Mouse (Mus musculus) CH12.LX (cell line): Measurements from ENCODE around the gene Mapkapk2. TPM values are rescaled to one million over a fixed set of nuclear protein-coding genes. Genes with fewer than 3 reads are reported as not detected.

Experiments
- DNase-seq: peaks from one replicate; pipeline ENCODE4 v3.0.0-alpha.2; 2013; ENCODE audit errors: extremely low read depth
- H3K27ac ChIP-seq: 2 replicates; pipeline ENCODE4 v1.5.1; 2012; ENCODE audit warnings: low read depth, mild to moderate bottlenecking, control low read depth, moderate library complexity; ENCODE audit not compliant: insufficient read depth
- H3K27me3 ChIP-seq: replicated peaks from 2 replicates; pipeline ENCODE3; 2012; ENCODE audit warnings: inconsistent platforms
- H3K36me3 ChIP-seq, 2 experiments: replicated peaks in 1 of 2; 2 replicates each; pipeline versions ENCODE3 to v1.6.1; 2012; ENCODE audit warnings: inconsistent platforms in 1 of 2, low read length in 1 of 2, mild to moderate bottlenecking in 1 of 2, mixed read lengths in 1 of 2, moderate library complexity in 1 of 2; ENCODE audit not compliant: control insufficient read depth in 1 of 2, insufficient read depth in 1 of 2
- H3K4me1 ChIP-seq, 2 experiments: 2 replicates each; pipeline ENCODE4 v1.6.1; 2012; ENCODE audit warnings: inconsistent platforms in 1 of 2, moderate library complexity in 1 of 2; ENCODE audit not compliant: insufficient read depth in 2 of 2, control insufficient read depth in 1 of 2
- H3K4me2 ChIP-seq: 2 replicates; pipeline ENCODE4 v1.6.1; 2012; ENCODE audit warnings: low read depth, mild to moderate bottlenecking, control low read depth; ENCODE audit not compliant: poor library complexity, insufficient read depth, severe bottlenecking
- H3K4me3 ChIP-seq, 3 experiments: fragments of 150-350 bp in 1 of 3; sonication (generic) in 1 of 3; replicated peaks in 1 of 3; 2 replicates each; pipeline versions ENCODE3 to v1.5.1; 2011 to 2012; ENCODE audit warnings: low read depth in 2 of 3, low read length in 2 of 3, mild to moderate bottlenecking in 2 of 3, moderate library complexity in 2 of 3, control low read depth in 1 of 3, improper control_type of control experiment in 1 of 3, inconsistent platforms in 1 of 3, mixed read lengths in 1 of 3; ENCODE audit not compliant: poor library complexity in 1 of 3
- H3K79me2 ChIP-seq: replicated peaks from 2 replicates; pipeline ENCODE4 v1.6.1; 2012; ENCODE audit warnings: mild to moderate bottlenecking, moderate library complexity; ENCODE audit not compliant: control insufficient read depth, poor library complexity, insufficient read depth, severe bottlenecking; ENCODE audit errors: extremely low read depth
- H3K9ac ChIP-seq: 2 replicates; pipeline ENCODE4 v1.6.1; 2012; ENCODE audit warnings: low read depth, mild to moderate bottlenecking, control low read depth, moderate library complexity; ENCODE audit not compliant: insufficient read depth
- H3K9me3 ChIP-seq: replicated peaks from 2 replicates; pipeline ENCODE3; 2012; ENCODE audit warnings: low read length, inconsistent platforms, mixed read lengths
- CTCF ChIP-seq, 2 experiments: IDR thresholded peaks in 1 of 2; conservative IDR thresholded peaks in 1 of 2; 2 replicates each; pipeline ENCODE4 v1.5.1; 2011 to 2012; ENCODE audit warnings: low read depth in 2 of 2, low read length in 2 of 2, improper control_type of control experiment in 1 of 2, inconsistent platforms in 1 of 2, mild to moderate bottlenecking in 1 of 2, moderate library complexity in 1 of 2
- E2F4 ChIP-seq: IDR thresholded peaks from 2 replicates; pipeline ENCODE4 v1.6.1; 2011; ENCODE audit warnings: low read depth, low read length, improper control_type of control experiment; ENCODE audit not compliant: insufficient replicate concordance
- ELF1 ChIP-seq: IDR thresholded peaks from 2 replicates; pipeline ENCODE4 v1.6.1; 2014; ENCODE audit warnings: low read depth, mild to moderate bottlenecking, inconsistent platforms, low read length, improper control_type of control experiment
- EP300 ChIP-seq: IDR thresholded peaks from 2 replicates; pipeline ENCODE4 v1.6.1; 2011; ENCODE audit warnings: low read length, improper control_type of control experiment
- GABPA ChIP-seq: IDR thresholded peaks from 2 replicates; pipeline ENCODE4 v1.6.1; 2012; ENCODE audit warnings: low read depth, low read length, improper control_type of control experiment, inconsistent platforms; ENCODE audit not compliant: insufficient replicate concordance
- JUN ChIP-seq: IDR thresholded peaks from 2 replicates; pipeline ENCODE4 v1.6.1; 2011; ENCODE audit warnings: low read depth, mild to moderate bottlenecking, low read length, improper control_type of control experiment, moderate library complexity; ENCODE audit not compliant: insufficient read depth
- JUND ChIP-seq: conservative IDR thresholded peaks from 2 replicates; pipeline ENCODE4 v1.6.1; 2011; ENCODE audit warnings: low read depth, low read length, improper control_type of control experiment
- MAZ ChIP-seq: IDR thresholded peaks from 2 replicates; pipeline ENCODE4 v1.6.1; 2012; ENCODE audit warnings: low read depth, mild to moderate bottlenecking, inconsistent platforms, low read length, improper control_type of control experiment, moderate library complexity
- MEF2A ChIP-seq: IDR thresholded peaks from 2 replicates; pipeline ENCODE4 v1.6.1; 2014; ENCODE audit warnings: low read depth, mild to moderate bottlenecking, inconsistent platforms, low read length, improper control_type of control experiment, borderline replicate concordance
- MXI1 ChIP-seq: IDR thresholded peaks from 2 replicates; pipeline ENCODE4 v1.6.1; 2011; ENCODE audit warnings: mild to moderate bottlenecking, low read depth, low read length, improper control_type of control experiment
- MYC ChIP-seq: IDR thresholded peaks from 2 replicates; pipeline ENCODE4 v1.6.1; 2011; ENCODE audit warnings: low read depth, mild to moderate bottlenecking, improper control_type of control experiment, low read length
- NELFE ChIP-seq: IDR thresholded peaks from 2 replicates; pipeline ENCODE4 v1.6.1; 2011; ENCODE audit warnings: low read depth, low read length, improper control_type of control experiment
- POLR2AphosphoS2 ChIP-seq: IDR thresholded peaks from 2 replicates; pipeline ENCODE4 v1.6.1; 2011; ENCODE audit warnings: low read depth, low read length, improper control_type of control experiment
- RCOR1 ChIP-seq: conservative IDR thresholded peaks from 2 replicates; pipeline ENCODE4 v1.6.1; 2012; ENCODE audit warnings: low read depth, mild to moderate bottlenecking, inconsistent platforms, low read length, improper control_type of control experiment
- SMC3 ChIP-seq: IDR thresholded peaks from 2 replicates; pipeline ENCODE4 v1.6.1; 2011; ENCODE audit warnings: low read depth, low read length, improper control_type of control experiment
- TBP ChIP-seq: conservative IDR thresholded peaks from 2 replicates; pipeline ENCODE4 v1.6.1; 2011; ENCODE audit warnings: low read depth, low read length, improper control_type of control experiment
- USF2 ChIP-seq: conservative IDR thresholded peaks from 2 replicates; pipeline ENCODE4 v1.6.1; 2011; ENCODE audit warnings: low read depth, low read length, improper control_type of control experiment
- ZKSCAN1 ChIP-seq: IDR thresholded peaks from 2 replicates; pipeline ENCODE4 v1.6.1; 2012; ENCODE audit warnings: low read depth, inconsistent platforms, low read length, improper control_type of control experiment, borderline replicate concordance
- ZMIZ1 ChIP-seq: IDR thresholded peaks from 2 replicates; pipeline ENCODE4 v1.6.1; 2012; ENCODE audit warnings: low read depth, mild to moderate bottlenecking, inconsistent platforms, low read length, improper control_type of control experiment
- dilution Hi-C: fragments of 300-500 bp; cut with MboI; formaldehyde crosslinking; loops from 2 replicates; pipeline ENCODE4 v1.14.3; 2020; ENCODE audit warnings: low sequenced_read_pairs; ENCODE audit not compliant: extremely low pct_unique_long_range_greater_than_20kb, extremely low pct_ligation_motif_present
- in situ Hi-C: fragments of 300-500 bp; cut with MboI; formaldehyde crosslinking; loops from 3 replicates; pipeline ENCODE4 v1.14.3; 2019; ENCODE audit warnings: low sequenced_read_pairs, low pct_ligation_motif_present, low pct_unique_long_range_greater_than_20kb, mixed read lengths
- polyA plus RNA-seq: library from polyadenylated mRNA; unstranded; fragments of >175 nt; gene quantifications from 2 replicates; pipeline ENCODE4 v1.2.1, GENCODE M21; 2012; ENCODE audit warnings: low read depth; ENCODE audit not compliant: insufficient read length
- total RNA-seq, 2 experiments: library from RNA; depleted of rRNA; stranded (reverse); fragments of 300-350 nt in 1 of 2; fragments of >200 nt in 1 of 2; gene quantifications; 2 replicates each; pipeline ENCODE4 v1.2.3; 2012 to 2014

Mapkapk2 gene
- total and polyA plus RNA-seq, 3 experiments, result 55.0 to 63.5 (median 62.9) TPM

- no peak overlapping the region for H3K4me3 ChIP-seq
- DNase-seq, result no peak
- no peak overlapping the region for H3K27ac ChIP-seq
Measured at GRCm38 (mm10) chr1:131089525-131090127, 8.0 kb downstream of the Mapkapk2 start.

GRCm38 (mm10) chr1:131088547-131088946 lies 9.1 kb downstream of the Mapkapk2 start:
- no peak overlapping the region for H3K4me2 ChIP-seq
- in situ Hi-C loops (no loop called here), dilution Hi-C loops (no loop called here)
- H3K27me3 ChIP-seq, result no peaks in the 10 kb centered on the region
- H3K9me3 ChIP-seq, result no peaks in the 10 kb centered on the region
- peaks cover 0 to 22% of the 10 kb centered on the region in 2 experiments for H3K36me3 ChIP-seq
- DNase-seq, result no peak
- H3K9ac ChIP-seq, result no peak overlapping the region
- TF ChIP-seq JUN, result no peak
- TF ChIP-seq POLR2AphosphoS2, result no peak
- no peak for TF ChIP-seq E2F4
- no peak for TF ChIP-seq TBP
- no peak for TF ChIP-seq USF2
- no peak for TF ChIP-seq JUND
- TF ChIP-seq ZMIZ1, result no peak
- no peak for TF ChIP-seq ZKSCAN1
- TF ChIP-seq MXI1, result no peak
- no peak for TF ChIP-seq MAZ
- TF ChIP-seq MYC, result no peak
- TF ChIP-seq RCOR1, result no peak
- no peak for TF ChIP-seq EP300
- no peak for TF ChIP-seq CTCF (conservative IDR thresholded peaks at IDR 0.05 in 1 of 2, IDR thresholded peaks at IDR 0.05 in 1 of 2; ENCODE audit: low read depth in 2 of 2, low read length in 2 of 2)
- H3K4me3 ChIP-seq, result no peak overlapping the region
- peaks cover 30% of the 10 kb centered on the region for H3K79me2 ChIP-seq
- peaks cover 29 to 77% of the 10 kb centered on the region in 2 experiments for H3K4me1 ChIP-seq
- H3K27ac ChIP-seq, result no peak overlapping the region

More at GRCm38 (mm10) chr1:131089525-131090127, 8.0 kb downstream of the Mapkapk2 start:
- TF ChIP-seq MAZ (no peak), NELFE (no peak), RCOR1 (no peak), SMC3 (no peak), ELF1 (no peak), EP300 (no peak), MEF2A (no peak), GABPA (no peak), CTCF (conservative IDR thresholded peaks at IDR 0.05 in 1 of 2, IDR thresholded peaks at IDR 0.05 in 1 of 2; ENCODE audit: low read depth in 2 of 2, low read length in 2 of 2) (no peak)
- Histone ChIP-seq H3K27me3 (no peaks in the 10 kb centered on the region), H3K79me2 (peaks cover 31% of the 10 kb centered on the region), H3K4me1 (peaks cover 26 to 71% of the 10 kb centered on the region in 2 experiments), H3K4me2 (no peak overlapping the region), H3K36me3 (peaks cover 0 to 32% of the 10 kb centered on the region in 2 experiments), H3K9me3 (no peaks in the 10 kb centered on the region), H3K9ac (no peak overlapping the region)
- in situ Hi-C loops (no loop called here), dilution Hi-C loops (no loop called here)
